Mouse (Mus musculus): ENCODE data around the gene Nrtn.

- TF ChIP-seq CTCF (conservative IDR thresholded peaks at IDR 0.05; ENCODE audit: low read length) (no peak), POU5F1 (IDR thresholded peaks at IDR 0.05; ENCODE audit: borderline replicate concordance, low read length) (no peak)
These were observed 17.1 kb downstream of the Nrtn start for GRCm38 (mm10) chr17:56740118-56740787.

All from E14TG2a.4 (cell line).